Mouse (Mus musculus) liver, postnatal 0 days (tissue): ENCODE measurements around the gene Tbc1d2b. TPM values are rescaled to one million over a fixed set of nuclear protein-coding genes. Genes with fewer than 3 reads are reported as not detected.

ENCODE experiments used
- ATAC-seq: fragments of 200-750 bp; cut with Nextera tagmentation; 2 replicates; pipeline ENCODE4 v1.8.0; 2017; ENCODE audit warnings: mild to moderate bottlenecking, moderate library complexity
- DNase-seq: peaks from one replicate; pipeline ENCODE4 v3.0.0-alpha.2; 2016
- H3K27ac ChIP-seq: fragments of 300-500 bp; sonication (generic); 2 replicates; pipeline ENCODE4 v1.5.1; 2014; ENCODE audit warnings: antibody characterized with exemption, moderate library complexity, mild to moderate bottlenecking, low read depth
- H3K27me3 ChIP-seq: fragments of 300-500 bp; sonication (generic); 2 replicates; pipeline ENCODE4 v1.6.1; 2014; ENCODE audit warnings: low read length, control low read depth, mixed read lengths; ENCODE audit not compliant: insufficient read depth
- H3K36me3 ChIP-seq: fragments of 300-500 bp; sonication (generic); replicated peaks from 2 replicates; pipeline ENCODE4 v1.6.1; 2014; ENCODE audit warnings: mild to moderate bottlenecking, control low read depth, low read length, moderate library complexity, mixed read lengths; ENCODE audit not compliant: insufficient read depth
- H3K4me1 ChIP-seq: fragments of 300-500 bp; sonication (generic); 2 replicates; pipeline ENCODE4 v1.6.1; 2014; ENCODE audit warnings: antibody characterized with exemption, mild to moderate bottlenecking, control low read depth; ENCODE audit not compliant: insufficient read depth
- H3K4me2 ChIP-seq: fragments of 300-500 bp; sonication (generic); 2 replicates; pipeline ENCODE4 v1.6.1; 2014; ENCODE audit warnings: low read depth, mild to moderate bottlenecking, low read length, moderate library complexity, mixed read lengths
- H3K4me3 ChIP-seq: fragments of 300-500 bp; sonication (generic); 2 replicates; pipeline ENCODE4 v1.5.1; 2014; ENCODE audit warnings: low read depth, low read length
- H3K9ac ChIP-seq: fragments of 300-500 bp; sonication (generic); replicated peaks from 2 replicates; pipeline ENCODE4 v1.6.1; 2014; ENCODE audit warnings: mild to moderate bottlenecking, moderate library complexity
- H3K9me3 ChIP-seq: fragments of 300-500 bp; sonication (generic); 2 replicates; pipeline ENCODE4 v1.6.1; 2016; ENCODE audit warnings: mild to moderate bottlenecking, control low read depth, low read length, mixed read lengths
- CTCF ChIP-seq: sonication (generic); IDR thresholded peaks from 2 replicates; pipeline ENCODE4 v1.5.1; 2016; ENCODE audit warnings: antibody characterized with exemption, low read depth
- EP300 ChIP-seq: IDR thresholded peaks from 2 replicates; pipeline ENCODE4 v1.6.1; 2016; ENCODE audit warnings: antibody characterized with exemption, low read depth, mild to moderate bottlenecking
- WGBS: fragments of 180-500 bp; shearing (Covaris S2); extraction: QIAGEN DNeasy Blood & Tissue Kit; methylation state at CpG from one replicate; pipeline ENCODE4 v1.1.7; 2014; ENCODE audit not compliant: insufficient replicate concordance; 5-methylcytosine and 5-hydroxymethylcytosine counted together
- polyA plus RNA-seq: library from polyadenylated mRNA; unstranded; fragments of >200 nt; fragmentation: Nextera tagmentation; extraction: Ambion mirVana; gene quantifications from 2 replicates; pipeline ENCODE4 v1.2.1, GENCODE M21; 2015

Gene Tbc1d2b
- polyA plus RNA-seq, 1 experiment from 2014 or later, result 6.2 TPM

GRCm38 (mm10) chr9:90198531-90199449 is 71.8 kb downstream of the Tbc1d2b start:
- Histone ChIP-seq H3K4me1 (peaks cover 5% of the 10 kb centered on the region), H3K4me2 (no peak overlapping the region), H3K9me3 (no peaks in the 10 kb centered on the region), H3K36me3 (peaks cover 17% of the 10 kb centered on the region), H3K27ac (peak overlapping the region; percentile 59), H3K27me3 (no peaks in the 10 kb centered on the region), H3K4me3 (no peak overlapping the region), H3K9ac (no peak overlapping the region)
- DNase-seq (peak; percentile 55), ATAC-seq (peak; percentile 67)
- TF ChIP-seq CTCF, result no peak
- TF ChIP-seq EP300, result peak; percentile 50; the same call in 1 of the 2 replicates
- WGBS, result 48% methylated on average over 10 of the region's 10 CpGs

GRCm38 (mm10) chr9:90197866-90198383 is 72.7 kb downstream of the Tbc1d2b start:
- no peak overlapping the region for H3K4me3 ChIP-seq
- no peaks in the 10 kb centered on the region for H3K9me3 ChIP-seq
- no peak for ATAC-seq
- H3K4me1 ChIP-seq, result peaks cover 5% of the 10 kb centered on the region
- H3K27ac ChIP-seq, result peak overlapping the region; percentile 51
- no peak overlapping the region for H3K9ac ChIP-seq
- peaks cover 12% of the 10 kb centered on the region for H3K36me3 ChIP-seq
- no peaks in the 10 kb centered on the region for H3K27me3 ChIP-seq
- DNase-seq, result no peak
- H3K4me2 ChIP-seq, result no peak overlapping the region
- TF ChIP-seq EP300 (no peak), CTCF (no peak)
- WGBS, result 79% methylated on average over 7 of the region's 7 CpGs

- no peaks in the 10 kb centered on the region for H3K9me3 ChIP-seq
- H3K9ac ChIP-seq, result no peak overlapping the region
- no peak for DNase-seq
- H3K4me1 ChIP-seq, result peaks cover 5% of the 10 kb centered on the region
- H3K27ac ChIP-seq, result peak overlapping the region; percentile 51; the same call in 1 of the 2 replicates
- no peak for TF ChIP-seq CTCF
- no peak for TF ChIP-seq EP300
- H3K4me3 ChIP-seq, result no peak overlapping the region
- WGBS, result 72% methylated on average over 7 of the region's 7 CpGs
- H3K4me2 ChIP-seq, result no peak overlapping the region
- 0 out of 2 replicates have a peak, but pooled peaks cover 7% of the 10 kb centered on the region for H3K36me3 ChIP-seq
- no peak for ATAC-seq
- no peaks in the 10 kb centered on the region for H3K27me3 ChIP-seq
Observed at GRCm38 (mm10) chr9:90197116-90197665, 73.4 kb downstream of the Tbc1d2b start.

GRCm38 (mm10) chr9:90196262-90196661 is 74.3 kb downstream of the Tbc1d2b start:
- 78% methylated on average over 7 of the region's 7 CpGs for WGBS
- no peak overlapping the region for H3K9ac ChIP-seq
- H3K27me3 ChIP-seq, result no peaks in the 10 kb centered on the region
- no peak overlapping the region for H3K4me2 ChIP-seq
- H3K4me1 ChIP-seq, result peaks cover 5% of the 10 kb centered on the region
- no peak overlapping the region for H3K4me3 ChIP-seq
- no peak for DNase-seq
- ATAC-seq, result no peak
- H3K9me3 ChIP-seq, result no peaks in the 10 kb centered on the region
- no peaks in the 10 kb centered on the region for H3K36me3 ChIP-seq
- H3K27ac ChIP-seq, result no peak overlapping the region
- TF ChIP-seq CTCF, result no peak
- no peak for TF ChIP-seq EP300

- no peak overlapping the region for H3K27ac ChIP-seq
- peaks cover 5% of the 10 kb centered on the region for H3K4me1 ChIP-seq
- 69% methylated on average over 10 of the region's 10 CpGs for WGBS
- H3K9me3 ChIP-seq, result no peaks in the 10 kb centered on the region
- H3K36me3 ChIP-seq, result no peaks in the 10 kb centered on the region
- DNase-seq (no peak), ATAC-seq (no peak)
- no peaks in the 10 kb centered on the region for H3K27me3 ChIP-seq
- no peak overlapping the region for H3K4me3 ChIP-seq
- no peak for TF ChIP-seq EP300
- TF ChIP-seq CTCF, result peak; percentile 35
- H3K9ac ChIP-seq, result no peak overlapping the region
- no peak overlapping the region for H3K4me2 ChIP-seq
Observed at GRCm38 (mm10) chr9:90195000-90195399, 75.6 kb downstream of the Tbc1d2b start.

GRCm38 (mm10) chr9:90189391-90189790 is 81.2 kb downstream of the Tbc1d2b start:
- no peaks in the 10 kb centered on the region for H3K27me3 ChIP-seq
- H3K9ac ChIP-seq, result no peak overlapping the region
- TF ChIP-seq EP300, result no peak
- no peak for TF ChIP-seq CTCF
- DNase-seq (no peak), ATAC-seq (no peak)
- H3K36me3 ChIP-seq, result no peaks in the 10 kb centered on the region
- H3K4me1 ChIP-seq, result peaks cover under 1% of the 10 kb centered on the region; the same call in 1 of the 2 replicates
- 64% methylated on average over 5 of the region's 5 CpGs for WGBS
- H3K4me2 ChIP-seq, result no peak overlapping the region
- H3K27ac ChIP-seq, result no peak overlapping the region
- no peak overlapping the region for H3K4me3 ChIP-seq
- no peaks in the 10 kb centered on the region for H3K9me3 ChIP-seq
